Comparison of ENCODE assay signal across 27 mouse cellular contexts in genomic region chr7:66998821-66999220, GRCm38 (mm10).
"Had no signal": no experiment of that assay in that cellular context is flagged by ENCODE, and none has a peak within 500 bp of the region (broad histone marks: within the 10 kb centered on the region; RNA-seq: fewer than 3 reads in every experiment).

No protein-coding gene starts in this region.

- H3K36me3 ChIP-seq: heart, embryonic 12.5 days; heart, embryonic 15.5 days; hindbrain, embryonic 10.5 days; hindbrain, embryonic 12.5 days; hindbrain, embryonic 13.5 days; hindbrain, embryonic 15.5 days; intestine, embryonic 15.5 days; kidney, embryonic 15.5 days had no signal

- H3K27ac ChIP-seq: heart, embryonic 13.5 days; heart, embryonic 15.5 days; hindbrain, embryonic 10.5 days; hindbrain, embryonic 12.5 days; hindbrain, embryonic 13.5 days; hindbrain, embryonic 14.5 days; hindbrain, embryonic 15.5 days; hindbrain, postnatal 0 days; intestine, embryonic 15.5 days; kidney, embryonic 15.5 days; kidney, postnatal 0 days; left cerebral cortex, adult 2 months had no signal

- DNase-seq: heart, postnatal 10 days; heart, postnatal 14 days; kidney, adult 11 months; kidney, adult 18-20 months; kidney, adult 2 months; kidney, adult 8-10 months; kidney, adult 9 months; kidney, postnatal 10 days; kidney, postnatal 14 days; kidney, postnatal 25 days; kidney, postnatal 36 days; kidney, postnatal 4 days; layer of hippocampus, adult 9-11 months; layer of hippocampus, postnatal 36 days had no signal

- H3K27me3 ChIP-seq: heart, embryonic 12.5 days; heart, embryonic 13.5 days; heart, embryonic 15.5 days; hindbrain, embryonic 12.5 days; hindbrain, embryonic 13.5 days; hindbrain, embryonic 15.5 days; intestine, embryonic 15.5 days; kidney, embryonic 15.5 days had no signal

- H3K9me3 ChIP-seq: heart, embryonic 12.5 days; heart, embryonic 13.5 days; heart, embryonic 15.5 days; hindbrain, embryonic 10.5 days; hindbrain, embryonic 12.5 days; hindbrain, embryonic 13.5 days; hindbrain, embryonic 15.5 days; intestine, embryonic 15.5 days; kidney, embryonic 15.5 days had no signal

- H3K4me3 ChIP-seq: heart, embryonic 12.5 days; heart, embryonic 13.5 days; heart, embryonic 15.5 days; hindbrain, embryonic 10.5 days; hindbrain, embryonic 12.5 days; hindbrain, embryonic 13.5 days; hindbrain, embryonic 15.5 days; intestine, embryonic 15.5 days; kidney, embryonic 15.5 days; left cerebral cortex, adult 2 months had no signal

- H3K4me1 ChIP-seq: heart, embryonic 13.5 days; hindbrain, embryonic 10.5 days; hindbrain, embryonic 12.5 days; hindbrain, embryonic 13.5 days; hindbrain, embryonic 15.5 days; intestine, embryonic 15.5 days; kidney, embryonic 15.5 days had no signal
